Mouse (Mus musculus): Measurements from ENCODE around the gene Dusp6. TPM values are rescaled to one million over a fixed set of nuclear protein-coding genes. Genes with fewer than 3 reads are reported as not detected.

The Dusp6 gene
- total and polyA plus RNA-seq, 2 experiments from 2014 or later, result 32.5 to 65.3 TPM

DNA sequence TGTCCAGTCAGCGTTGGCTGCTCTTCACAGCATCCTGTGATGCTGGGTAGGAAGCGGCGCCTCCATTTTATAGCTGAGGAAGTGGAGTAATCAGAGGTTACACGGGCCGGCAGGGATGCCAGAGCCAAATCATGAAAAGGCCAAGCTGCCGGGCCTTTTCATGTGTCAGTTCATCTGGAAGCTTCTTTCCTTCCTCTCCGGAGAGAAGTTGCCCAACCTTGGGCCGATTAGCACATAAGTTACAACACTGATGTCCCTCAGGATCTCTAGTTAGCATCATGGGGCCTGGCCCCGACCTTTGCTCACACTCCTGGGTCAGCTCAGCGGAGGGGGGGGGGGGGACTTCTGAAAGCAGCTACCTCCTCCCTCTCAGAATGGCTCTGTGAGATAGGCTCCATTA, 7.4 kb downstream of the Dusp6 start:
- no peak overlapping the region for H3K4me2 ChIP-seq (ENCODE audit: low read depth, low read length)
- TF ChIP-seq CTCF (IDR thresholded peaks at IDR 0.05; ENCODE audit: low read depth), result no peak
- no peak overlapping the region for H3K4me3 ChIP-seq (ENCODE audit: low read length)
- no peaks in the 10 kb centered on the region for H3K36me3 ChIP-seq (ENCODE audit: insufficient read depth, low read length)
- no peak overlapping the region for H3K27ac ChIP-seq
- no peak for DNase-seq (ENCODE audit: low spot score)
- no peaks in the 10 kb centered on the region for H3K9me3 ChIP-seq (ENCODE audit: low read length)
- no peak overlapping the region for H3K9ac ChIP-seq (replicated peaks; ENCODE audit: low read length)
- peaks cover 11% of the 10 kb centered on the region for H3K4me1 ChIP-seq (ENCODE audit: insufficient read depth, low read length)
- no peak for ATAC-seq
- 54% methylated on average over 10 of the region's 10 CpGs for WGBS
- H3K27me3 ChIP-seq (ENCODE audit: insufficient read depth, low read length), result no peaks in the 10 kb centered on the region

DNA sequence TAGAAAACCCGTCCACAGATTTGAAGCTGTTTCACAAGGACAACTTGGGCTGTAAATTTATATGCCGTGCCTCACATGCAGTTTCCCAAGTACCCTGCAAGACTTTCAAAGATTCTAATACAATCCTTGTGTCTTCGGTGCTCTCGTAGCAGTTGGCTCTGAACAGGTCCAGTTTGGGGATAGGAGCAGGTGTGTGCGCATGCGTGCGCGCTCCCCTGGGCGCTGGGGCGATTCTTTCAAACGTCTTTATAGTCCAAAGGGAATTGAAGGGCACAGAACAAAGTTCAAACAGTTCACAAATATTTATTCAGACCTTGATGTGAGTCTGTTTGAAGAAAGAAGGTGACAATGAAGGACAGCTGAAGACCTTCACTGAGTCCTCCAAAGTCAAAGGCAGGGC, 8.0 kb downstream of the Dusp6 start:
- Histone ChIP-seq H3K36me3 (ENCODE audit: insufficient read depth, low read length) (no peaks in the 10 kb centered on the region), H3K9ac (replicated peaks; ENCODE audit: low read length) (no peak overlapping the region), H3K9me3 (ENCODE audit: low read length) (no peaks in the 10 kb centered on the region), H3K4me2 (ENCODE audit: low read depth, low read length) (no peak overlapping the region), H3K4me1 (ENCODE audit: insufficient read depth, low read length) (peaks cover 11% of the 10 kb centered on the region), H3K27ac (no peak overlapping the region), H3K27me3 (ENCODE audit: insufficient read depth, low read length) (no peaks in the 10 kb centered on the region), H3K4me3 (ENCODE audit: low read length) (no peak overlapping the region)
- no peak for DNase-seq (ENCODE audit: low spot score)
- TF ChIP-seq CTCF (IDR thresholded peaks at IDR 0.05; ENCODE audit: low read depth), result no peak
- ATAC-seq, result no peak
- WGBS, result 88% methylated on average over 11 of the region's 11 CpGs

DNA sequence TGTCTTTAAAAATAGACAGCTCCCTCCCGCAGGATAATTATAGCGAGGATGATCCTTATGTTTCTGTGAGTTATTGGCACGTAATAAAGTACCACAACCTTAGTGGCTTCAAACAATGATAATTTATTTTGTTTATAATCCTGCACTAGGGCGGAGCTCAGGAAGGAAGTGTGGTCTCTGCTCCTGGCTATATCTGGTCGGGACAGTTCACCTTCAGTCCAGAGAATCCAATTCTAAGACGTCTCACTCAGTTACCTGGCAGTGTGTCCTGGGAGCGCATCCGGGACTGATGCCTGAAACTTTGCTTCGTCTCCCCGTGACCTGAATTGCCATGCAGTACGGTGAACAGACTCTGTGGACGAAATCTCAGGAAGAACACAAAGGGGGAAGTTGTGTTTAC, 10.0 kb downstream of the Dusp6 start:
- H3K4me2 ChIP-seq (ENCODE audit: low read depth, low read length), result no peak overlapping the region
- 89% methylated on average over 12 of the region's 12 CpGs for WGBS
- H3K27ac ChIP-seq, result no peak overlapping the region
- H3K27me3 ChIP-seq (ENCODE audit: insufficient read depth, low read length), result no peaks in the 10 kb centered on the region
- H3K4me3 ChIP-seq (ENCODE audit: low read length), result no peak overlapping the region
- H3K9ac ChIP-seq (replicated peaks; ENCODE audit: low read length), result no peak overlapping the region
- ATAC-seq (no peak), DNase-seq (ENCODE audit: low spot score) (no peak)
- H3K4me1 ChIP-seq (ENCODE audit: insufficient read depth, low read length), result peaks cover 11% of the 10 kb centered on the region
- H3K36me3 ChIP-seq (ENCODE audit: insufficient read depth, low read length), result no peaks in the 10 kb centered on the region
- H3K9me3 ChIP-seq (ENCODE audit: low read length), result no peaks in the 10 kb centered on the region
- no peak for TF ChIP-seq CTCF (IDR thresholded peaks at IDR 0.05; ENCODE audit: low read depth)

DNA sequence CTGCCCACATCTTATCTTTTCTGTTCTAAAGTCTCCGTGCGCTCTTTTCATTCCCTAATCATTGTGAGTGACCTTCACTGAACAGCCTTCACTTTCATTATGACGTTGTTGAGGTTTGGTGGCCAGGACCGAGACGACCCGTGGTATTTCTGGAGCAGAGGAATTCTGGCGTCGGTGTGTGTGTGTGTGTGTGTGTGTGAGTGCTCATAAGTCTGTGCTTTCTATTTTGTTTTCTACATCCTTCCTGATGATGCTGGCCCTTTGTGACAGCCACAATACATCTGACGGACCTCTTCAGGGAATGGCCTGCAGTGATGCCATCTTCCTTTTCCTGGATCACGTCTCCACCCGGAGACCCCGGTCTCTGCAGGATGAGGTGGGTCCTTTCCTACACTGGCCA, 11.6 kb downstream of the Dusp6 start:
- H3K4me2 ChIP-seq (ENCODE audit: low read depth, low read length), result no peak overlapping the region
- no peaks in the 10 kb centered on the region for H3K9me3 ChIP-seq (ENCODE audit: low read length)
- H3K9ac ChIP-seq (replicated peaks; ENCODE audit: low read length), result no peak overlapping the region
- TF ChIP-seq CTCF (IDR thresholded peaks at IDR 0.05; ENCODE audit: low read depth), result no peak
- no peak overlapping the region for H3K4me3 ChIP-seq (ENCODE audit: low read length)
- H3K27ac ChIP-seq, result no peak overlapping the region
- H3K27me3 ChIP-seq (ENCODE audit: insufficient read depth, low read length), result no peaks in the 10 kb centered on the region
- ATAC-seq, result no peak
- no peak for DNase-seq (ENCODE audit: low spot score)
- no peaks in the 10 kb centered on the region for H3K4me1 ChIP-seq (ENCODE audit: insufficient read depth, low read length)
- no peaks in the 10 kb centered on the region for H3K36me3 ChIP-seq (ENCODE audit: insufficient read depth, low read length)
- WGBS, result 88% methylated on average over 12 of the region's 12 CpGs

- WGBS, result 82% methylated on average over 22 of the region's 22 CpGs
- no peak overlapping the region for H3K27ac ChIP-seq
- H3K4me3 ChIP-seq (ENCODE audit: low read length), result no peak overlapping the region
- no peaks in the 10 kb centered on the region for H3K36me3 ChIP-seq (ENCODE audit: insufficient read depth, low read length)
- ATAC-seq, result no peak
- no peak overlapping the region for H3K9ac ChIP-seq (replicated peaks; ENCODE audit: low read length)
- H3K4me2 ChIP-seq (ENCODE audit: low read depth, low read length), result no peak overlapping the region
- no peaks in the 10 kb centered on the region for H3K27me3 ChIP-seq (ENCODE audit: insufficient read depth, low read length)
- no peak for DNase-seq (ENCODE audit: low spot score)
- no peaks in the 10 kb centered on the region for H3K9me3 ChIP-seq (ENCODE audit: low read length)
- TF ChIP-seq CTCF (IDR thresholded peaks at IDR 0.05; ENCODE audit: low read depth), result no peak
- no peaks in the 10 kb centered on the region for H3K4me1 ChIP-seq (ENCODE audit: insufficient read depth, low read length)
Measured at GRCm38 (mm10) chr10:99279067-99279880, 16.2 kb downstream of the Dusp6 start.

- DNase-seq (ENCODE audit: low spot score), result no peak
- no peaks in the 10 kb centered on the region for H3K36me3 ChIP-seq (ENCODE audit: insufficient read depth, low read length)
- H3K9ac ChIP-seq (replicated peaks; ENCODE audit: low read length), result no peak overlapping the region
- H3K9me3 ChIP-seq (ENCODE audit: low read length), result no peaks in the 10 kb centered on the region
- no peaks in the 10 kb centered on the region for H3K27me3 ChIP-seq (ENCODE audit: insufficient read depth, low read length)
- no peaks in the 10 kb centered on the region; the same call in 1 of the 2 replicates for H3K4me1 ChIP-seq (ENCODE audit: insufficient read depth, low read length)
- no peak overlapping the region for H3K4me2 ChIP-seq (ENCODE audit: low read depth, low read length)
- 70% methylated on average over 10 of the region's 10 CpGs for WGBS
- H3K27ac ChIP-seq, result no peak overlapping the region
- H3K4me3 ChIP-seq (ENCODE audit: low read length), result no peak overlapping the region
- no peak for TF ChIP-seq CTCF (IDR thresholded peaks at IDR 0.05; ENCODE audit: low read depth)
- peak; percentile 49 for ATAC-seq
Measured at GRCm38 (mm10) chr10:99283981-99284385, 21.0 kb downstream of the Dusp6 start.

DNA sequence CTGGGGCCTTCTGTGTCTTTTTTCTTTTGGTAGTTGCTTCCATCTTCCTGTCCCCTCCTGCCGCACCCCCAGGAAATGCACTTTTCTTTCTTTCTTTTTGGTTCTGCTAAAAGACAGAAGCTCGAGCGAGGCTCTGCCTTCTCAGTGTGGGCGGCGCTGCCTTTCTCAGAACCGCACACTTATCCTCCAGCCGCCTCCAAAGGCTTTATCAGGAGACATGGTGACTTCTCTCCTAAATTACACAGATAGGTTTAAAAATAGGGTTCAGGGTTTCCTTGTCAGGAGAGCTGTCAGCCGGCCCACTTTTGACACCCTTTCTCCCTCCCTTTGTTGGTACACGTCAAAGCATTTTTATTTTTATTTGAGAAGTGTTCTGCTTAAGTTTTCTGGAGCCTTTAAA, 21.9 kb downstream of the Dusp6 start:
- TF ChIP-seq CTCF (IDR thresholded peaks at IDR 0.05; ENCODE audit: low read depth), result no peak
- no peak for DNase-seq (ENCODE audit: low spot score)
- H3K4me1 ChIP-seq (ENCODE audit: insufficient read depth, low read length), result no peaks in the 10 kb centered on the region; the same call in 1 of the 2 replicates
- ATAC-seq, result no peak
- 83% methylated on average over 9 of the region's 9 CpGs for WGBS
- no peak overlapping the region for H3K4me3 ChIP-seq (ENCODE audit: low read length)
- no peaks in the 10 kb centered on the region for H3K27me3 ChIP-seq (ENCODE audit: insufficient read depth, low read length)
- H3K9me3 ChIP-seq (ENCODE audit: low read length), result no peaks in the 10 kb centered on the region
- no peaks in the 10 kb centered on the region for H3K36me3 ChIP-seq (ENCODE audit: insufficient read depth, low read length)
- H3K9ac ChIP-seq (replicated peaks; ENCODE audit: low read length), result no peak overlapping the region
- no peak overlapping the region for H3K4me2 ChIP-seq (ENCODE audit: low read depth, low read length)
- H3K27ac ChIP-seq, result no peak overlapping the region

All from hindbrain, postnatal 0 days (tissue).